Mouse (Mus musculus): ENCODE data around the gene Tbc1d9b. TPM values are rescaled to one million over a fixed set of nuclear protein-coding genes. Genes with fewer than 3 reads are reported as not detected.

The Tbc1d9b gene
- polyA plus RNA-seq, 1 experiment from 2014 or later, result 37.5 TPM

DNA sequence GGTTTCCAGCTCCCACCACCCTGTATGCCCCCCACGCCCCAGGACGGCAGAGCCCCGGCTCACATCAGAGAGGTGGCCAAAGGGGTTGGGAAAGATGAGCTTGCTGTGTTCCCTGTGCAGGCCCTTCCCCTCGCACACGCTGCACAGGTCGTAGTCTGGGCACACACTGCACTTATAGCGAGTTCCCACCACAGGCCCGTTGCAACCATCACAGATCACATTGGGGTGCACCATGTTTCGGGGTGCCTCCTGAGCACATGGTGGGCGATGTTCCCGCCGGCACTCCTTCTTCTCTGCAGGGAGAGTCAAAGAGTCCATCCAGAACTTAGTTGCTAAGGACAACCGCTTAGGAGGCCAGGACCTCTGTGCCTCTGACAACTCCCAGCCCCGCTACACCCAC, 76.1 kb downstream of the Tbc1d9b start:
- no peak overlapping the region for H3K4me3 ChIP-seq
- H3K27me3 ChIP-seq, result no peaks in the 10 kb centered on the region
- no peak overlapping the region for H3K27ac ChIP-seq
- no peak overlapping the region for H3K9ac ChIP-seq
- peaks cover 27% of the 10 kb centered on the region for H3K4me1 ChIP-seq (replicated peaks)
- peaks cover 56% of the 10 kb centered on the region for H3K36me3 ChIP-seq
- H3K9me3 ChIP-seq, result no peaks in the 10 kb centered on the region
- H3K4me2 ChIP-seq, result no peak overlapping the region
- WGBS, result 98% methylated on average over 14 of the region's 14 CpGs
- ATAC-seq (ENCODE audit: low FRiP score), result no peak

GRCm38 (mm10) chr11:50208039-50208438, 76.8 kb downstream of the Tbc1d9b start:
- H3K9me3 ChIP-seq, result no peaks in the 10 kb centered on the region
- H3K9ac ChIP-seq, result no peak overlapping the region
- no peak overlapping the region for H3K27ac ChIP-seq
- H3K4me3 ChIP-seq, result no peak overlapping the region
- H3K27me3 ChIP-seq, result no peaks in the 10 kb centered on the region
- H3K4me2 ChIP-seq, result no peak overlapping the region
- no peak for ATAC-seq (ENCODE audit: low FRiP score)
- H3K36me3 ChIP-seq, result peaks cover 49% of the 10 kb centered on the region
- peaks cover 30% of the 10 kb centered on the region for H3K4me1 ChIP-seq (replicated peaks)
- WGBS, result 97% methylated on average over 5 of the region's 5 CpGs

DNA sequence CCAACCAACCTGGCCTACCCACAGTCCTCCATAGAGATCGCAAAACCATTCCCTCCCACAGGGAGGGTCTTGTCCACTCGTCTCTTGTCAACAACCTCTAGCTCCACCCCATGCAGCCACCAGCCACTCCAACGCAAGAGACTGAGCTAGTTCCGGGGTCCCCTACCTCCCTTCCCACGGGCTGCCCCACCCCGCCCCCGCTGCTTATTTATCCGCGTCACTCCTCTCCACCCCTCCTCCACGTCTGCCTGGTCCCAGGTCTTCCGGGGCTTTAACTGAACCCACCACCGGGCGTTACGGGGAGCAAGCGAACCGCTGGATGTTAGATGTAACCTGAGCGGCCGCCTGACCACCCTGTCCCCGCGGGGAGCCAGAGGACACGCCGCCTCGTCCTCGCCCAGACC, 78.9 kb downstream of the Tbc1d9b start:
- WGBS, result under 1% methylated on average over 24 of the region's 24 CpGs
- Histone ChIP-seq H3K4me2 (peak overlapping the region; percentile 61), H3K27ac (peak overlapping the region; percentile 99), H3K9me3 (no peaks in the 10 kb centered on the region), H3K4me1 (replicated peaks) (peaks cover 34% of the 10 kb centered on the region), H3K27me3 (no peaks in the 10 kb centered on the region), H3K9ac (peak overlapping the region; percentile 98), H3K4me3 (peak overlapping the region; percentile 95), H3K36me3 (peaks cover 30% of the 10 kb centered on the region)
- peak; percentile 94 for ATAC-seq (ENCODE audit: low FRiP score)

GRCm38 (mm10) chr11:50210505-50211151, 79.4 kb downstream of the Tbc1d9b start, which contains the start of the genes Sqstm1 and Mgat4b:
TSS of gene Sqstm1 (minus strand) at chr11:50210827.
TSS of gene Mgat4b (plus strand) at chr11:50210890.
- Histone ChIP-seq H3K9me3 (no peaks in the 10 kb centered on the region), H3K9ac (peak within 1 kb of the TSS; percentile 98), H3K27me3 (no peaks in the 10 kb centered on the region), H3K4me1 (replicated peaks) (peaks cover 39% of the 10 kb centered on the region), H3K36me3 (peaks cover 25% of the 10 kb centered on the region), H3K4me2 (peak within 1 kb of the TSS; percentile 61), H3K27ac (peak within 1 kb of the TSS; percentile 99), H3K4me3 (peak within 1 kb of the TSS; percentile 95)
- WGBS, result under 1% methylated on average over 48 of the region's 48 CpGs
- peak; percentile 85 for ATAC-seq (ENCODE audit: low FRiP score)

DNA sequence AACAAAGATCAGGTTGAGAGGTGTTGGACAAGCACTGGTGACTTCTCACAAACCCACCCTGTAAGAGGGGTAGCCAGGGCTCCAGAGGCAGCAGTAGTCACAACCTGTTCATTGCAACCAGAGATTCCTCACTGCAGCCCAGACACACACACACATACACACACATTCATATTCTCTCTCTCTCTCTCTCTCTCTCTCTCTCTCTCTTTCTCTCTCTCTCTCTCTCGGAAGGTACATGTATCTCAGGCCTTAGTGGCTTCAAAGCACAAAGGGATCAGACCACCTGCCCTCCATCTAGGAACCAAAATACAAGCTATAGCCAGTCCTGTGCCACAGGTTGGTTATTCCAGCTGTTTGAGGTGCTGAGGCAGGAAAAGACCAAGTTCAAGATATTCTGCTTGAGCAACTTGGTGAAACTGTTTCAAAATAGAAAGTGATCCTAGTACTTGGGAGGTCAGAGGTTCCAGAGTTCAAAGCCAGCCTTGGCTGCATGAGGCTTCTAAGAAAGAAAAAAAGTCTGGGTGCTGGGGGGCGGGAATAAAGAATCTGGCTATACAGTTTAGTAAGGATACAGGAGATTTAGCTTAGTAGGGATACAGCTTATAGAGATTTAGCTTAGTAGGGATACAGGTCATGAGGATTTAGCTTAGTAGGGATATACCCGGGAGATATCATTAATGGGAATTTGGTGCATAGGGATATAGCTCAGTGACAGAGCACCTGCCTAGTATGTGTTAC, 80.3 kb downstream of the Tbc1d9b start:
- peak overlapping the region; percentile 95 for H3K4me3 ChIP-seq
- no peaks in the 10 kb centered on the region for H3K9me3 ChIP-seq
- H3K27me3 ChIP-seq, result no peaks in the 10 kb centered on the region
- peaks cover 48% of the 10 kb centered on the region for H3K4me1 ChIP-seq (replicated peaks)
- peaks cover 16% of the 10 kb centered on the region for H3K36me3 ChIP-seq
- peak overlapping the region; percentile 99 for H3K27ac ChIP-seq
- WGBS, result 94% methylated on average over 3 of the region's 3 CpGs
- peak overlapping the region; percentile 98 for H3K9ac ChIP-seq
- H3K4me2 ChIP-seq, result peak overlapping the region; percentile 61
- ATAC-seq (ENCODE audit: low FRiP score), result no peak

DNA sequence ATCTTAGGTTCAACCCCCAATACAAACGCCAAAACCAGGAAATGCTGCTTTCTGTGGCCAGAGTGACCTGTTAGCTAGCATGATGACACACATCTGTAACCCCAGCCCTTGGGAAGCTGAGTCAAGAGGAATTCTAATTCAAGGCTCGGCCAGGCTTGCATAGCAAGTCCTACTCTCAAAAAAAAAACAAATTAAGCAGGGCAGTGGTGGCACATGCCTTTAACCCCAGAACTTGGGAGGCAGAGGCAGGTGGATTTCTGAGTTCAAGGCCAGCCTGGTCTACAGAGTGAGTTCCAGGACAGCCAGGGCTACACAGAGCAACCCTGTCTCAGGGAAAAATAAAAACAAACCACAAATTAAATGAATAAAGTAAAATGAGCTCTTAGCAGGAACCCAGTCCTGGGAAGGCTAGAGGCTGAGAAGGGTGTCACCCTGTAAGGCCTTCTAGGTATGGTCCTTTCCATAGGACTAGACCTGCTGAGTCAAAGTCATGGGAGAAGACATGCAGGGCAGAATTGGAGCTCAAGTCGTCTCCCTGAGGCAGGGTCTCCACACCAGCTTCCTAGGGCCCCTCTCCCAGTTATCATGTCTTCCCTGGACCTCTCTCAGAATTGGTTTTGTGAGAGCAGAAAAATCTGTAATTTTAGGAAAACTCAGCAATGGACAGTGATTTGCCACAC, 81.0 kb downstream of the Tbc1d9b start:
- Histone ChIP-seq H3K4me3 (no peak overlapping the region), H3K27me3 (no peaks in the 10 kb centered on the region), H3K9ac (peak overlapping the region; percentile 4; the same call in 1 of the 2 replicates), H3K27ac (no peak overlapping the region), H3K4me1 (replicated peaks) (peaks cover 48% of the 10 kb centered on the region), H3K36me3 (peaks cover 9% of the 10 kb centered on the region), H3K4me2 (no peak overlapping the region), H3K9me3 (no peaks in the 10 kb centered on the region)
- ATAC-seq (ENCODE audit: low FRiP score), result no peak
- 78% methylated on average over 3 of the region's 3 CpGs for WGBS

DNA sequence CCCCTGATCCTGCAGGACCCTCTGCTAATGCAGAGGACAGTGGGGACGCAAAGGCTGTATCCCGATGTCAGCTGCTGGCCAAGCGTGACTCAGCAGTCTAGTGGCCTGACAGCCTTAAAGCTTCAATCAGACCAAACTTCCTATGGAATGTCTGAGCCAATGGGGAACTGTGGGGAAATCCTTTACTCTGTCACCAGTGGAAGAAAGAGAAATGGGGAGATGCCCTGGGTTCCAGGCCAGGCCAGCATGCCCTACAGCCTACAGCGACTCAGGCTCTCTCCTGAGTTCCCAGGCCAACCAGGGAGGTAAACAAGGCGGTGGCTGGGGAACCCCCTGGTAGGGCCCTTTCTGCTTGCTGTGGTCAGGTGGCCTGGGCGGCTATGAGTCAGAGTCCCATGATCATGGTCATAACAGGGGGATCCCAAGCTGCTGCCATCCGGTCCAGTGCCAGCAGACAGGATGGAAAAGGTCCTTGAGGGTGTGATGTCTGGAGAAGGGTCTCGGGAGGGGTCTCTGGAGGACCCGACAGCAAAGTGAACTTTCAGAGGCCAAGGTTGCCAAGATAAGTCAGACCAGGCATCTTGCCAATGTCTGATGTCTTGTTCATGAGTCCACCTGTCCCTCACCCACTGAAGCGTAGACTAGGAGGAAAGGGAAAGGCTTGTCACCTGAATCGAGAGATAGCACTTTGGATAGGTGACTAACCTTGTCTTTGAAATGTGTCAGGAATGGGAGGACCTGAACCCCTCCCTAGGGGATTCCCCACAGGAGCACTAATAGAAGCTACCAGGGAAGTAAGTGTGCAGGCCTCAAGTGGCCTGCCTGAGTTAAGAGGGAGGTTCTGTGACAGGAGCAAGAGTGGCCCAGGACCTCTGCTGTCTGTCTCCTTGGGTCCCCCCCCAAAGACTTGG, 81.9 kb downstream of the Tbc1d9b start:
- no peak overlapping the region; the same call in 1 of the 2 replicates for H3K27ac ChIP-seq
- peak overlapping the region; percentile 4; the same call in 1 of the 2 replicates for H3K9ac ChIP-seq
- 67% methylated on average over 11 of the region's 11 CpGs for WGBS
- H3K4me3 ChIP-seq, result no peak overlapping the region
- H3K9me3 ChIP-seq, result no peaks in the 10 kb centered on the region
- no peak overlapping the region for H3K4me2 ChIP-seq
- no peaks in the 10 kb centered on the region for H3K27me3 ChIP-seq
- ATAC-seq (ENCODE audit: low FRiP score), result no peak
- H3K36me3 ChIP-seq, result peaks cover under 1% of the 10 kb centered on the region; the same call in 1 of the 2 replicates
- H3K4me1 ChIP-seq (replicated peaks), result peaks cover 48% of the 10 kb centered on the region

GRCm38 (mm10) chr11:50214631-50215030, 83.4 kb downstream of the Tbc1d9b start:
- no peak overlapping the region for H3K4me2 ChIP-seq

GRCm38 (mm10) chr11:50215633-50216032, 84.4 kb downstream of the Tbc1d9b start:
- Histone ChIP-seq H3K36me3 (peaks cover 1% of the 10 kb centered on the region; the same call in 1 of the 2 replicates), H3K4me1 (replicated peaks) (peaks cover 35% of the 10 kb centered on the region), H3K9me3 (no peaks in the 10 kb centered on the region), H3K27me3 (no peaks in the 10 kb centered on the region), H3K9ac (0 out of 2 replicates have a peak overlapping the region, but pooled peaks have one; percentile 24), H3K4me2 (0 out of 2 replicates have a peak overlapping the region, but pooled peaks have one; percentile 13), H3K4me3 (no peak overlapping the region), H3K27ac (no peak overlapping the region)
- WGBS, result 28% methylated on average over 9 of the region's 9 CpGs
- no peak for ATAC-seq (ENCODE audit: low FRiP score)

More at GRCm38 (mm10) chr11:50214631-50215030, 83.4 kb downstream of the Tbc1d9b start:
- Histone ChIP-seq H3K9me3 (no peaks in the 10 kb centered on the region), H3K4me1 (replicated peaks) (peaks cover 35% of the 10 kb centered on the region), H3K36me3 (no peaks in the 10 kb centered on the region), H3K9ac (no peak overlapping the region), H3K27ac (no peak overlapping the region), H3K4me3 (no peak overlapping the region), H3K27me3 (no peaks in the 10 kb centered on the region)
- no peak for ATAC-seq (ENCODE audit: low FRiP score)
- WGBS, result 94% methylated on average over 6 of the region's 6 CpGs

DNA sequence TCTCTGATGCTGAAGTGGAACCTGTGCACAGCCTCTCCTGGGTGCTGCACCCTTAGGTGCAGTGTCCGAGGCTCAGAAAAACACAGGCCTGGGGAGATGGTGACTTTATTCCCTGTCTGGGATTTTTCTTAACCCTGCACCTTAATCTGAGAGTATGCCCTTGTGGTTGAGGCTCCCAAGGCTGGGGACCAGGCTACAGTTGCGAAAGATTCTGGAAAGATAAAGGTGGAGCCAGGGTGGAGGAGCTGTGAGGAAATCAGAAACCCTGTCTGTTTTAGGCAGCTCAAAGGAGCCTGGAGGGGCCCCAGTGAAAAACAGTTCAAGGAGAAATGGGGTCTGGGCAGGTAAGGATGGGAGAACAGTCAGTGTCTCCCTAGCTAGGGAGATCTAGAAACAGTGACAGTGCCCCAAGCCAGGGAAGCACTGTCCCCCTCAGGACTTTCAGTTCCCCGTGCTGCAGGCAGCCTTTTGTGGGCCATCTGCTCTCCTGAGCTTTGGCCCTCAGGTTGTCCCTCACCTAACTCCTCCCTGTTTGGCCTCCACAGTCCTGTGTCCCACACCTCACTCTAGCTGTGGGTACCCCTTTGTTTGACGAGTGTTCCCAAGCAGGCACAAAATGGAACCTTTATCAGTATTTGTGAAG, 85.6 kb downstream of the Tbc1d9b start:
- H3K27ac ChIP-seq, result no peak overlapping the region
- H3K4me2 ChIP-seq, result no peak overlapping the region
- WGBS, result 76% methylated on average over 4 of the region's 4 CpGs
- no peak overlapping the region for H3K4me3 ChIP-seq
- no peaks in the 10 kb centered on the region for H3K27me3 ChIP-seq
- ATAC-seq (ENCODE audit: low FRiP score), result no peak
- peaks cover 25% of the 10 kb centered on the region for H3K4me1 ChIP-seq (replicated peaks)
- H3K9me3 ChIP-seq, result no peaks in the 10 kb centered on the region
- H3K36me3 ChIP-seq, result peaks cover 4% of the 10 kb centered on the region; the same call in 1 of the 2 replicates
- H3K9ac ChIP-seq, result no peak overlapping the region

GRCm38 (mm10) chr11:50217811-50218210, 86.6 kb downstream of the Tbc1d9b start:
- no peaks in the 10 kb centered on the region for H3K27me3 ChIP-seq
- H3K4me2 ChIP-seq, result no peak overlapping the region
- 61% methylated on average over 4 of the region's 4 CpGs for WGBS
- no peak overlapping the region for H3K27ac ChIP-seq
- H3K9me3 ChIP-seq, result no peaks in the 10 kb centered on the region
- no peak overlapping the region for H3K9ac ChIP-seq
- no peak for ATAC-seq (ENCODE audit: low FRiP score)
- H3K36me3 ChIP-seq, result peaks cover 4% of the 10 kb centered on the region; the same call in 1 of the 2 replicates
- H3K4me1 ChIP-seq (replicated peaks), result peaks cover 29% of the 10 kb centered on the region
- no peak overlapping the region for H3K4me3 ChIP-seq

Measured in hindbrain, embryonic 13.5 days (tissue).